Mouse (Mus musculus) intestine, postnatal 0 days (tissue): ENCODE data around the gene Ccdc115. TPM values are rescaled to one million over a fixed set of nuclear protein-coding genes. Genes with fewer than 3 reads are reported as not detected.

Source experiments
- ATAC-seq: fragments of 200-750 bp; cut with Nextera tagmentation; 2 replicates; pipeline ENCODE4 v1.8.0; 2017; ENCODE audit warnings: mild to moderate bottlenecking, moderate TSS enrichment, moderate library complexity
- H3K27ac ChIP-seq: fragments of 300-500 bp; sonication (generic); 2 replicates; pipeline ENCODE4 v1.5.1; 2014; ENCODE audit warnings: mild to moderate bottlenecking, low read depth, low read length, moderate library complexity
- H3K27me3 ChIP-seq: fragments of 300-500 bp; sonication (generic); replicated peaks from 2 replicates; pipeline ENCODE4 v1.6.1; 2014; ENCODE audit warnings: low read length, mixed read lengths; ENCODE audit not compliant: control insufficient read depth, insufficient read depth
- H3K36me3 ChIP-seq: fragments of 300-500 bp; sonication (generic); 2 replicates; pipeline ENCODE4 v1.6.1; 2014; ENCODE audit warnings: mild to moderate bottlenecking, moderate library complexity; ENCODE audit not compliant: control insufficient read depth, insufficient read depth
- H3K4me1 ChIP-seq: fragments of 300-500 bp; sonication (generic); replicated peaks from 2 replicates; pipeline ENCODE4 v1.6.1; 2014; ENCODE audit warnings: antibody characterized with exemption, low read length, mixed read lengths; ENCODE audit not compliant: control insufficient read depth, insufficient read depth
- H3K4me2 ChIP-seq: fragments of 300-500 bp; sonication (generic); replicated peaks from 2 replicates; pipeline ENCODE4 v1.6.1; 2014; ENCODE audit warnings: low read depth, mild to moderate bottlenecking, moderate library complexity
- H3K4me3 ChIP-seq: fragments of 300-500 bp; sonication (generic); 2 replicates; pipeline ENCODE4 v1.5.1; 2014; ENCODE audit warnings: low read depth, low read length
- H3K9ac ChIP-seq: fragments of 300-500 bp; sonication (generic); 2 replicates; pipeline ENCODE4 v1.6.1; 2014; ENCODE audit warnings: mild to moderate bottlenecking, low read depth, low read length
- H3K9me3 ChIP-seq: fragments of 300-500 bp; sonication (generic); 2 replicates; pipeline ENCODE4 v1.6.1; 2016; ENCODE audit warnings: mixed run types; ENCODE audit not compliant: control insufficient read depth
- CTCF ChIP-seq: sonication (generic); IDR thresholded peaks from 2 replicates; pipeline ENCODE4 v1.5.1; 2016; ENCODE audit warnings: low read depth, mild to moderate bottlenecking, control low read depth, antibody characterized with exemption, moderate library complexity
- WGBS: fragments of 180-500 bp; shearing (Covaris S2); extraction: QIAGEN DNeasy Blood & Tissue Kit; methylation state at CpG from one replicate; pipeline ENCODE4 v1.1.7; 2014; 5-methylcytosine and 5-hydroxymethylcytosine counted together
- polyA plus RNA-seq: library from polyadenylated mRNA; unstranded; fragments of >200 nt; fragmentation: Nextera tagmentation; extraction: Ambion mirVana; gene quantifications from 2 replicates; pipeline ENCODE4 v1.2.1, GENCODE M21; 2015

The Ccdc115 gene
- polyA plus RNA-seq: 34.8 and 35.3 TPM in 2 replicates

GRCm38 (mm10) chr1:34439215-34439960 lies at the start of gene Ccdc115, which contains the start of gene Imp4:
Ccdc115 (minus strand) TSS chr1:34439672.
Imp4 (plus strand) TSS chr1:34439851.
- WGBS: under 1% methylated on average over 48 of the region's 48 CpGs
- no peaks in the 10 kb centered on the region for H3K9me3 ChIP-seq
- H3K4me1 ChIP-seq: no peaks in the 10 kb centered on the region; the same call in 1 of the 2 replicates
- H3K4me2 ChIP-seq: peak within 1 kb of the TSS; percentile 80
- H3K4me3 ChIP-seq: peak within 1 kb of the TSS; percentile 68
- peak within 1 kb of the TSS; percentile 63; the same call in 1 of the 2 replicates for H3K27ac ChIP-seq
- peaks cover 24% of the 10 kb centered on the region for H3K36me3 ChIP-seq
- H3K27me3 ChIP-seq: no peaks in the 10 kb centered on the region
- peak; percentile 95 for ATAC-seq
- H3K9ac ChIP-seq: peak within 1 kb of the TSS; percentile 46
- no peak for TF ChIP-seq CTCF

DNA sequence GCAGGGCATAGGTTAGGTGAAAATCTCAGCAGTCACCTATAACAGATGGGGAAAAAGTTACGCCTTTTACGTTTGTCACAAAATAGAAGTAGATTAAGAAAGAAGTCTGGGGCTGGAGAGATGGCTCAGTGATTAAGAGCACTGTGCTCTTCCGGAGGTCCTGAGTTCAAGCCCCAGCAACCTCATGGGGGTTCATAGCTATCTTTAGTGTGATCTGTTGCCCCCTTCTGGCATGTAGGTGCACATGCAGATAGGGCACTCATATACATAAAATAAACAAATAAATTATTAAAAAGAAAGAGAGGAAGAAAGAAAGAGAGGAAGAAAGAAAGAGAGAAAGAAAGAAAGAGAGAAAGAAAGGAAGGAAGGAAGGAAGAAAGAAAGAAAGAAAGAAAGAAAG lies 47.9 kb upstream of the Ccdc115 start:
- Histone ChIP-seq H3K9ac (no peak overlapping the region), H3K9me3 (no peaks in the 10 kb centered on the region), H3K36me3 (no peaks in the 10 kb centered on the region), H3K4me1 (no peaks in the 10 kb centered on the region), H3K27ac (no peak overlapping the region), H3K27me3 (no peaks in the 10 kb centered on the region), H3K4me3 (no peak overlapping the region), H3K4me2 (no peak overlapping the region)
- TF ChIP-seq CTCF: no peak
- no peak for ATAC-seq
- 92% methylated on average over 3 of the region's 3 CpGs for WGBS

DNA sequence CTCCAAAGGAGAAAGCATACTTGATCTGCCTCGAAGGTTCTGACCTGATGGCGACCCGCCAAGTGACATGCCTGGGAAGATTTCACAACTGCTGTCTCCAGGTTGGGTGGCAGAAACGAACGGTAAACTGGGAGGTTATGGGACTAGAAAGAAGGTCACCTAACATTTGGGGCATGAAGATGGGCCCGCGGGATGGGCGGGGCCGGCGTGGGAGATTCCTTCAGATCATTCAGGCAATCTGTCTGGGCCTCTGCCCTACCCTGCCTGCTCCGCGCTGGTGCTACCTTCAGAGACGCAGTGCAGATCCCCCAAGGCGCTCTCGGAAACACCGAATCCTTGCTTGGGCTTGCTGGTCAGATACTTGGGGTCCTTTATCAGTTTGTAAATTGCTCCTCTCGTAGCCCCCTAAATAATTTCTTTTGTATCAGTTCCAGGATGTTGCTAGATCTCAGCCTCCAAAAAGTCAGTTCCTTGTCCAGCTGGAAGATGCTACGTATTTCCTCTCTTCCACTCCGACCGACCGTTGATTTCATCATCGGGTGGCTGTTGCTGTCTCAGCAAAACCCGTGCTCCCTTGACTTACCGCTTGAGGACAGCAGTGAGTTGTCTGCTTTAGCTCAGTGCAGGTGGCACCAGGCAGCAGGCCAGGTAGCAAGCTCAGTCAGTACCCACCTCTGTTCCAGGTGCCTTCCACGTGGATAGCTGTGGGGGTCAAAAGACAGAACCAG lies 46.2 kb upstream of the Ccdc115 start:
- Histone ChIP-seq H3K36me3 (no peaks in the 10 kb centered on the region), H3K4me2 (peak overlapping the region; percentile 58), H3K9ac (0 out of 2 replicates have a peak overlapping the region, but pooled peaks have one; percentile 11), H3K4me1 (0 out of 2 replicates have a peak, but pooled peaks cover 2% of the 10 kb centered on the region), H3K4me3 (peak overlapping the region; percentile 19), H3K27ac (0 out of 2 replicates have a peak overlapping the region, but pooled peaks have one; percentile 35), H3K27me3 (no peaks in the 10 kb centered on the region), H3K9me3 (no peaks in the 10 kb centered on the region)
- 8% methylated on average over 25 of the region's 25 CpGs for WGBS
- ATAC-seq: 0 out of 2 replicates have a peak, but pooled peaks have one; percentile 52
- peak; percentile 92 for TF ChIP-seq CTCF

DNA sequence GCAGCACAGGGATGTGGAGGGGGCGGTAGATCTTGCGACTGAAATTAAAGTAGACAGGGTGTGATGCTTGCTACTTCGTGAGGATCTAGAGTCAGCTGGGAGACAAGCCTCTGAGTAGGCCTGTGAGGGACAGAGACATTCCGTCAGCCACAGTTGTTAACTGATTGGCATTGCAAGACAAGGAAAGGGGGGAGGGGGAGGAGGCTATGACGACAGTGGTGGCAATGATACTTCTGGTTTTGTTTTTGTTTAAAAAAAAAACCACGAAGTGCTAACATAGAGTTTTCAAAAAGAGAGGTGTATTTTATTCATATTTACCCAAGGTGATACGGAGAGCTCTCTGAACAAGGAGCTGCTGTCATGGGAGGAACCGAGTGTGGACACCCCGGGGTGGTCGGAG lies 45.0 kb upstream of the Ccdc115 start:
- Histone ChIP-seq H3K4me1 (0 out of 2 replicates have a peak, but pooled peaks cover 2% of the 10 kb centered on the region), H3K4me3 (no peak overlapping the region), H3K27ac (no peak overlapping the region), H3K27me3 (no peaks in the 10 kb centered on the region), H3K9ac (no peak overlapping the region), H3K9me3 (no peaks in the 10 kb centered on the region), H3K4me2 (no peak overlapping the region), H3K36me3 (no peaks in the 10 kb centered on the region)
- no peak for ATAC-seq
- 82% methylated on average over 10 of the region's 10 CpGs for WGBS
- no peak for TF ChIP-seq CTCF

GRCm38 (mm10) chr1:34481920-34482669 lies 42.6 kb upstream of the Ccdc115 start:
- H3K4me2 ChIP-seq: 0 out of 2 replicates have a peak overlapping the region, but pooled peaks have one; percentile 4
- H3K4me3 ChIP-seq: no peak overlapping the region
- H3K9ac ChIP-seq: no peak overlapping the region
- no peaks in the 10 kb centered on the region for H3K9me3 ChIP-seq
- TF ChIP-seq CTCF: no peak
- H3K4me1 ChIP-seq: 0 out of 2 replicates have a peak, but pooled peaks cover 2% of the 10 kb centered on the region
- H3K27me3 ChIP-seq: no peaks in the 10 kb centered on the region
- 17% methylated on average over 5 of the region's 5 CpGs for WGBS
- H3K36me3 ChIP-seq: no peaks in the 10 kb centered on the region
- H3K27ac ChIP-seq: peak overlapping the region; percentile 51
- ATAC-seq: peak; percentile 86
